ENCODE assay signal across 23 mouse cellular contexts in genomic region chr8:124248688-124249087, GRCm38 (mm10). TPM values are rescaled to one million over a fixed set of nuclear protein-coding genes. Genes with fewer than 3 reads are reported as not detected.
DNase-seq lines count a peak whose midpoint lies in the region; ATAC-seq and TF ChIP-seq lines count a peak whose summit lies in the region.
"Had no signal": no experiment of that assay in that cellular context is flagged by ENCODE, and none has a peak within 500 bp of the region (broad histone marks: within the 10 kb centered on the region; RNA-seq: fewer than 3 reads in every experiment).

No protein-coding gene starts in this region.

- no peak for TF ChIP-seq EP300 in stomach, postnatal 0 days (optimal IDR thresholded peaks at IDR 0.05)

- no peaks in the 10 kb centered on the region for H3K27me3 ChIP-seq in liver, embryonic 12.5 days (replicated peaks)
- H3K27me3 ChIP-seq in kidney, embryonic 15.5 days, result no peaks in the 10 kb centered on the region
- no peaks in the 10 kb centered on the region for H3K27me3 ChIP-seq in liver, embryonic 13.5 days
- H3K27me3 ChIP-seq in stomach, postnatal 0 days (ENCODE audit: control insufficient read depth, insufficient read depth, low read length), result no peaks in the 10 kb centered on the region
- H3K27me3 ChIP-seq in midbrain, embryonic 14.5 days (ENCODE audit: control insufficient read depth, insufficient read depth, low read length), result no peaks in the 10 kb centered on the region
- no peaks in the 10 kb centered on the region for H3K27me3 ChIP-seq in cerebellum, adult 2 months (ENCODE audit: control insufficient read depth, insufficient read depth, low read length)
- H3K27me3 ChIP-seq: embryonic facial prominence, embryonic 15.5 days; hindbrain, embryonic 13.5 days; limb, embryonic 12.5 days; neural tube, embryonic 12.5 days had no signal

- no peak for ATAC-seq in liver, embryonic 12.5 days
- peak; percentile 37; the same call in 1 of the 2 replicates for ATAC-seq in kidney, embryonic 15.5 days (replicated peaks; ENCODE audit: low FRiP score)
- ATAC-seq in liver, embryonic 13.5 days (ENCODE audit: low read depth), result no peak
- ATAC-seq in stomach, postnatal 0 days (ENCODE audit: low FRiP score, low TSS enrichment), result peak; percentile 66
- no peak for ATAC-seq in midbrain, embryonic 14.5 days (ENCODE audit: low FRiP score, low TSS enrichment)
- ATAC-seq: forebrain, postnatal 0 days; inflammation-experienced regulatory T-cells, adult 6 months had no signal

- H3K4me2 ChIP-seq in liver, embryonic 12.5 days, result no peak overlapping the region
- no peak overlapping the region for H3K4me2 ChIP-seq in kidney, embryonic 15.5 days
- no peak overlapping the region for H3K4me2 ChIP-seq in liver, embryonic 13.5 days
- H3K4me2 ChIP-seq in stomach, postnatal 0 days (replicated peaks; ENCODE audit: low read depth), result no peak overlapping the region
- H3K4me2 ChIP-seq in midbrain, embryonic 14.5 days (ENCODE audit: low read length), result no peak overlapping the region
- H3K4me2 ChIP-seq: embryonic facial prominence, embryonic 15.5 days; heart, embryonic 11.5 days; hindbrain, embryonic 13.5 days; limb, embryonic 12.5 days; lung, embryonic 14.5 days; midbrain, embryonic 11.5 days; neural tube, embryonic 12.5 days had no signal

- intact Hi-C loops in left cerebral cortex, postnatal 4 days (cut with DNase I), result no loop called here

- H3K27ac ChIP-seq in liver, embryonic 12.5 days, result 0 out of 2 replicates have a peak overlapping the region, but pooled peaks have one; percentile 90
- H3K27ac ChIP-seq in kidney, embryonic 15.5 days, result no peak overlapping the region
- peak overlapping the region; percentile 26; the same call in 1 of the 2 replicates for H3K27ac ChIP-seq in liver, embryonic 13.5 days
- H3K27ac ChIP-seq in stomach, postnatal 0 days (replicated peaks), result no peak overlapping the region
- no peak overlapping the region for H3K27ac ChIP-seq in midbrain, embryonic 14.5 days (replicated peaks; ENCODE audit: low read depth, low read length)
- H3K27ac ChIP-seq in cerebellum, adult 2 months (ENCODE audit: insufficient read depth, low read length), result no peak overlapping the region
- H3K27ac ChIP-seq: embryonic facial prominence, embryonic 15.5 days; hindbrain, embryonic 13.5 days; limb, embryonic 12.5 days; neural tube, embryonic 12.5 days had no signal

- no peak for TF ChIP-seq POLR2A in cerebellum, adult 2 months (IDR thresholded peaks at IDR 0.05; ENCODE audit: borderline replicate concordance, insufficient read depth, low read length)

- no peak for TF ChIP-seq CTCF in stomach, postnatal 0 days (IDR thresholded peaks at IDR 0.05; ENCODE audit: low read depth)
- TF ChIP-seq CTCF in cerebellum, adult 2 months (IDR thresholded peaks at IDR 0.05; ENCODE audit: borderline replicate concordance, insufficient read depth, low read depth, low read length), result no peak

- H3K36me3 ChIP-seq in liver, embryonic 12.5 days, result peaks cover 20% of the 10 kb centered on the region
- peaks cover 13% of the 10 kb centered on the region; the same call in 1 of the 2 replicates for H3K36me3 ChIP-seq in kidney, embryonic 15.5 days
- H3K36me3 ChIP-seq in liver, embryonic 13.5 days, result peaks cover 16% of the 10 kb centered on the region
- no peaks in the 10 kb centered on the region for H3K36me3 ChIP-seq in stomach, postnatal 0 days (ENCODE audit: control insufficient read depth, insufficient read depth, low read length)
- no peaks in the 10 kb centered on the region; the same call in 1 of the 2 replicates for H3K36me3 ChIP-seq in midbrain, embryonic 14.5 days (ENCODE audit: control insufficient read depth, insufficient read depth, low read length)
- H3K36me3 ChIP-seq: G1E had no signal

- no peak overlapping the region for H3K4me3 ChIP-seq in liver, embryonic 12.5 days
- H3K4me3 ChIP-seq in kidney, embryonic 15.5 days (replicated peaks), result no peak overlapping the region
- H3K4me3 ChIP-seq in liver, embryonic 13.5 days (replicated peaks), result no peak overlapping the region
- no peak overlapping the region for H3K4me3 ChIP-seq in stomach, postnatal 0 days (ENCODE audit: low read depth, low read length)
- H3K4me3 ChIP-seq in midbrain, embryonic 14.5 days (replicated peaks; ENCODE audit: low read depth, low read length), result no peak overlapping the region
- no peak overlapping the region for H3K4me3 ChIP-seq in cerebellum, adult 2 months (replicated peaks; ENCODE audit: insufficient read depth, low read depth, low read length)
- H3K4me3 ChIP-seq: embryonic facial prominence, embryonic 15.5 days; hindbrain, embryonic 13.5 days; limb, embryonic 12.5 days; neural tube, embryonic 12.5 days had no signal

- no peak for DNase-seq in liver
- no peak for DNase-seq in liver, embryonic 13.5 days
- no peak for DNase-seq in stomach, postnatal 0 days (ENCODE audit: low spot score)
- DNase-seq in midbrain, embryonic 14.5 days, result no peak
- DNase-seq in cerebellum, adult 2 months, result no peak
- DNase-seq in left cerebral cortex, postnatal 4 days, result no peak
- DNase-seq: adrenal gland, postnatal 14 days; cerebellum, adult 11 months; cerebellum, postnatal 14 days; forebrain, postnatal 0 days; heart, postnatal 14 days; lung, embryonic 14.5 days; lung, postnatal 36 days had no signal

- no peak overlapping the region for H3K9ac ChIP-seq in liver, embryonic 12.5 days
- no peak overlapping the region for H3K9ac ChIP-seq in kidney, embryonic 15.5 days
- H3K9ac ChIP-seq in liver, embryonic 13.5 days, result no peak overlapping the region
- H3K9ac ChIP-seq in stomach, postnatal 0 days (ENCODE audit: low read length), result no peak overlapping the region
- H3K9ac ChIP-seq in midbrain, embryonic 14.5 days (replicated peaks; ENCODE audit: low read length), result no peak overlapping the region
- H3K9ac ChIP-seq: embryonic facial prominence, embryonic 15.5 days; forebrain, postnatal 0 days; hindbrain, embryonic 13.5 days; limb, embryonic 12.5 days; lung, embryonic 14.5 days had no signal

- peaks cover 4% of the 10 kb centered on the region; the same call in 1 of the 2 replicates for H3K9me3 ChIP-seq in liver, embryonic 12.5 days (replicated peaks)
- 0 out of 2 replicates have a peak, but pooled peaks cover 3% of the 10 kb centered on the region for H3K9me3 ChIP-seq in kidney, embryonic 15.5 days (replicated peaks)
- 0 out of 2 replicates have a peak, but pooled peaks cover 5% of the 10 kb centered on the region for H3K9me3 ChIP-seq in liver, embryonic 13.5 days (replicated peaks)
- no peaks in the 10 kb centered on the region for H3K9me3 ChIP-seq in stomach, postnatal 0 days (ENCODE audit: control insufficient read depth, low read length)
- no peaks in the 10 kb centered on the region for H3K9me3 ChIP-seq in midbrain, embryonic 14.5 days (ENCODE audit: control insufficient read depth, low read length)
- H3K9me3 ChIP-seq: embryonic facial prominence, embryonic 15.5 days had no signal

- peaks cover 60% of the 10 kb centered on the region for H3K4me1 ChIP-seq in liver, embryonic 12.5 days
- H3K4me1 ChIP-seq in kidney, embryonic 15.5 days, result peaks cover 51% of the 10 kb centered on the region
- H3K4me1 ChIP-seq in liver, embryonic 13.5 days (replicated peaks), result peaks cover 57% of the 10 kb centered on the region
- H3K4me1 ChIP-seq in stomach, postnatal 0 days (replicated peaks; ENCODE audit: control insufficient read depth, insufficient read depth), result peaks cover 13% of the 10 kb centered on the region; the same call in 1 of the 2 replicates
- 0 out of 2 replicates have a peak, but pooled peaks cover 13% of the 10 kb centered on the region for H3K4me1 ChIP-seq in midbrain, embryonic 14.5 days (ENCODE audit: control insufficient read depth, insufficient read depth, low read length)
- H3K4me1 ChIP-seq in cerebellum, adult 2 months (ENCODE audit: control insufficient read depth, insufficient read depth, low read length), result peaks cover 62% of the 10 kb centered on the region

- 74% methylated on average over 6 of the region's 6 CpGs for WGBS in liver, embryonic 12.5 days (ENCODE audit: insufficient replicate concordance)
- 79% methylated on average over 6 of the region's 6 CpGs for WGBS in kidney, embryonic 15.5 days
- WGBS in liver, embryonic 13.5 days (ENCODE audit: insufficient replicate concordance), result 75% methylated on average over 6 of the region's 6 CpGs
- 73% methylated on average over 6 of the region's 6 CpGs for WGBS in stomach, postnatal 0 days
- 99% methylated on average over 6 of the region's 6 CpGs for WGBS in midbrain, embryonic 14.5 days
- 79% methylated on average over 6 of the region's 6 CpGs for WGBS in cerebellum, adult 2 months

RNA-seq across cellular contexts. Expression of gene Galnt2, which starts 17.5 kb away (rescaled TPM):
- 36.6 and 37.5 TPM in 2 replicates for polyA plus RNA-seq in liver, embryonic 12.5 days (2016; fragmentation: Nextera tagmentation; extraction: Ambion mirVana)
- 47.6 and 49.0 TPM in 2 replicates for polyA plus RNA-seq in kidney, embryonic 15.5 days (2015; fragmentation: Nextera tagmentation; extraction: Ambion mirVana)
- 20.5 and 26.0 TPM in 2 replicates for polyA plus RNA-seq in liver, embryonic 13.5 days (2015; fragmentation: Nextera tagmentation; extraction: Ambion mirVana)
- polyA plus RNA-seq in stomach, postnatal 0 days (2015; fragmentation: Nextera tagmentation; extraction: Ambion mirVana), result 48.6 and 48.9 TPM in 2 replicates
- 65.8 and 70.1 TPM in 2 replicates for polyA plus RNA-seq in midbrain, embryonic 14.5 days (2014; fragmentation: Nextera tagmentation; extraction: Ambion mirVana)
- polyA plus RNA-seq in cerebellum, adult 2 months (2012; rRNA removed), result 22.6 and 23.8 TPM in 2 replicates
- total RNA-seq in left cerebral cortex, postnatal 4 days (2021), result 100 to 1,000 TPM in 1 of 2 experiments, 10 to 100 TPM in 1; 91.8 to 106 TPM
- total RNA-seq: G1E had no signal
- polyA plus RNA-seq: G1E had no signal

Comparison
In these comparisons a context has a peak if more than half of its experiments do, and no peak if none do; other contexts are left out.
1. ATAC-seq: peak in kidney, embryonic 15.5 days (single experiment) and stomach, postnatal 0 days (single experiment); none in liver, embryonic 12.5 days (single experiment), liver, embryonic 13.5 days (single experiment) and midbrain, embryonic 14.5 days (single experiment).
2. H3K27ac ChIP-seq: peak in liver, embryonic 12.5 days (single experiment) and liver, embryonic 13.5 days (single experiment); none in kidney, embryonic 15.5 days (single experiment), stomach, postnatal 0 days (single experiment), midbrain, embryonic 14.5 days (single experiment) and cerebellum, adult 2 months (single experiment).